Mouse (Mus musculus) embryo, embryonic 10 days (tissue): ENCODE data around the gene Tent5b.
"Not testable (repeated sequence)": the region's sequence is repeated elsewhere in the genome, so short reads cannot be mapped to it uniquely, and the experiment has no call there.

Source experiments
- DNase-seq: peaks from one replicate; pipeline ENCODE4 v3.0.0-alpha.2; 2015; ENCODE audit warnings: low spot score

Gene Tent5b

GRCm38 (mm10) chr4:133501514-133501913, 21.6 kb downstream of the Tent5b start:
- no peak for DNase-seq

DNA sequence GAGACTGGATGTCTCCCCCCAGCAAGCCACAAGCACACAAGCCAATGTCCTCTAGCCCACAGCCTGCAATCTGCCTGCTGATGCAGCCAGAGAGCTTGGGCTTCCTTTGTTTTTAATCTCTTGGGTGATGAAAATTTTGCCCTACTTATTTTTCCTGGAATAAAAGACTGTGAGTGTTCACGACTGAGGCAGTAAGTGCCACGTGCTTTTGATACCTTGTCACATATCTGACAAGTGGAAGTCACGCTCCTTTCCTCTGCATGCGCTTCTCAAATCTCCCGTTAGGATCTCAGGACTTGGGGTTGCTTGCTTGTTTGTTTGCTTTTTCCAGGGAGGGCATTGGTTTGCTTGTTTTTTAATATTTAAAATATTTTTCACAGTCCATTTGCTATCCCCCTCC, 24.4 kb downstream of the Tent5b start:
- no peak for DNase-seq

GRCm38 (mm10) chr4:133504755-133505485, 25.0 kb downstream of the Tent5b start:
- DNase-seq: no peak

- DNase-seq: no peak
Observed at GRCm38 (mm10) chr4:133506573-133506972, 26.6 kb downstream of the Tent5b start.

GRCm38 (mm10) chr4:133508990-133509389, 29.1 kb downstream of the Tent5b start:
- no peak for DNase-seq

DNA sequence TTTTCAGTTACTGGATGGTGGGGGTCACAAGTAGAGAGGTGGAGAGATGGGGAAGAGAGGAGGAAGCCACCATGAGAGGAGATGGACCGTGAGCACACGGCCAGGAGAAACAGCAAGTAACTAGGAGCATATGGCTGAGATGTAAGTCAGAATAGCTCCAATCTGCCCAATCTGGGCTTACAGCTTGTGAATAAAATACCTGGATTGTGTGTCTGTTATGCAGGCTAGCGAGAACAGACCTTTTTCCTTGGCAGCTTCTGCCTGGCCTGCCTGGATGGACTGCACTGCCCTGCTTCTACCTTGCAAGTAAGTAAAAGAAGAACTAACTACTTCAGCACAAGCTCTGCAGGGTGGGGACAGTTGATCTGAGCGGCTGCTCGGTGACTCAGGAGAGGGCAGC, 31.1 kb downstream of the Tent5b start:
- DNase-seq: no peak

GRCm38 (mm10) chr4:133512511-133512910, 32.6 kb downstream of the Tent5b start:
- DNase-seq: not testable (repeated sequence)

DNA sequence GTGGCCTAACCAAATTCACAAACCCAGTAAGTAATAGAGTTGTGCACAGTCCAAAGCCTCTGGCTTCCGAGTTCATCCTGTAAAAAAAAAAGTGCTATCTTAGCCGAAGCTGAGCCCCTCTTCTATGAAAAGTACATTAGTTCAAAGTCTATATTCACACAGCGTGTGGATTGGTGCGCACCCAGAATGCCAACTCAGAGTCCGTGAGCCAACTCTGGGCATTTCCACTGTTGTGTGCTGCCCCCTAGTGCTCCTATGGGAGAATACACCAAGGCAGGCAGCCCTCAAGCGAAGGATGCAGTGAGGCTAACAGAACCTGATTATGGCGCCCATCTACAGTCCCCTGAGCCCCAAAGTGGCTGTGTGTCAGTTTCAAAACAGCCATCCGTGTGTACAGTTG, 33.0 kb downstream of the Tent5b start:
- DNase-seq: peak; percentile 86

- no peak for DNase-seq
Observed at GRCm38 (mm10) chr4:133518601-133519368, 38.9 kb downstream of the Tent5b start, which contains the start of gene Kdf1. Gene Kdf1 (plus strand): TSS chr4:133518963.

- DNase-seq: no peak
Observed at GRCm38 (mm10) chr4:133519369-133519665, 39.4 kb downstream of the Tent5b start.

GRCm38 (mm10) chr4:133521502-133521901, 41.6 kb downstream of the Tent5b start:
- DNase-seq: no peak

DNA sequence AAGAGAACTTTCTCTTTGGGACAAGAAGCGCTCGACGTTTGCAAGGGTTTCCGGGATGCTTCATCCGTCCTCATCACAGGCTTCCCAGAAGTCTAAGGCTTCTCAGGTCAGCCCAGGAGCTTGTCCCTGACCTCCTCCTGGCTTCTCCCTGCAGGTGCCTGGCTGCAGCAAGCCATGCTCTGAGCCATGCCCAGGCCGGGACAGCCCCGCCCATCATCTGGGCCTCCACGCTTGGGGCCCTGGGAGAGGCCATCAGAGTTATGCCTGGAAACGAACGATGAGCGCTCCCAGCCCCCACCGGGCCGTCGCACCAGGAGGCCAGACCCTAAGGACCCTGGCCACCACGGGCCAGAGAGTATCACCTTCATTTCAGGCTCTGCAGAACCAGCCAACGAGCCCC, 47.9 kb downstream of the Tent5b start:
- no peak for DNase-seq

- DNase-seq: no peak
Observed at GRCm38 (mm10) chr4:133532777-133533176, 52.8 kb downstream of the Tent5b start.

DNA sequence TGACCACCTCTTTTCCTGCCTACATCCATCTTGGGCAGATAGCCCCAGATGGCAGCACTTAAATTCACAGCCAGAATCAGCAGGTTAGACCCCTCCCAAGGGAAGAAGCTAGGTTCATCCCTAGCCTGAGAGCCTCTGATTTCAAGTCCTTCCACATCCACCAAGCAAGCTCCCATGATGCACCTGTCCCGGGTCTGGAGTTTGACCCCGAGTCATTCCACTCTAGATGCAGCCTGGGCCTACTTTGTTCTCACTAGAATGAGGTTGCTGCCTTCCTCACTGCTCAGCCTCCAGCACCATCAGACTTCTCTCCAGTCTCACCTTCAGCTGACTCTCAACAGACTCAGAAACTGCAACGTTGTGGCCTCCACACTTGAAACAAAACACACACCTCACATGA, 56.1 kb downstream of the Tent5b start:
- no peak for DNase-seq

GRCm38 (mm10) chr4:133536652-133537051, 56.7 kb downstream of the Tent5b start:
- no peak for DNase-seq
